Mouse (Mus musculus) gastrocnemius, postnatal 25 days (tissue): Measurements from ENCODE around the gene Ntn4. TPM values are rescaled to one million over a fixed set of nuclear protein-coding genes. Genes with fewer than 3 reads are reported as not detected.

ENCODE experiments used
- DNase-seq: peaks from one replicate; pipeline ENCODE4 v3.0.0; 2022
- total RNA-seq, 2 experiments: library from RNA; stranded (reverse); gene quantifications; 1 replicate in 1 of 2; 2 replicates in 1 of 2; pipeline ENCODE4 v1.2.3; 2021

The Ntn4 gene
- total RNA-seq, 2 experiments from 2014 or later: 8.1 to 8.9 TPM

DNA sequence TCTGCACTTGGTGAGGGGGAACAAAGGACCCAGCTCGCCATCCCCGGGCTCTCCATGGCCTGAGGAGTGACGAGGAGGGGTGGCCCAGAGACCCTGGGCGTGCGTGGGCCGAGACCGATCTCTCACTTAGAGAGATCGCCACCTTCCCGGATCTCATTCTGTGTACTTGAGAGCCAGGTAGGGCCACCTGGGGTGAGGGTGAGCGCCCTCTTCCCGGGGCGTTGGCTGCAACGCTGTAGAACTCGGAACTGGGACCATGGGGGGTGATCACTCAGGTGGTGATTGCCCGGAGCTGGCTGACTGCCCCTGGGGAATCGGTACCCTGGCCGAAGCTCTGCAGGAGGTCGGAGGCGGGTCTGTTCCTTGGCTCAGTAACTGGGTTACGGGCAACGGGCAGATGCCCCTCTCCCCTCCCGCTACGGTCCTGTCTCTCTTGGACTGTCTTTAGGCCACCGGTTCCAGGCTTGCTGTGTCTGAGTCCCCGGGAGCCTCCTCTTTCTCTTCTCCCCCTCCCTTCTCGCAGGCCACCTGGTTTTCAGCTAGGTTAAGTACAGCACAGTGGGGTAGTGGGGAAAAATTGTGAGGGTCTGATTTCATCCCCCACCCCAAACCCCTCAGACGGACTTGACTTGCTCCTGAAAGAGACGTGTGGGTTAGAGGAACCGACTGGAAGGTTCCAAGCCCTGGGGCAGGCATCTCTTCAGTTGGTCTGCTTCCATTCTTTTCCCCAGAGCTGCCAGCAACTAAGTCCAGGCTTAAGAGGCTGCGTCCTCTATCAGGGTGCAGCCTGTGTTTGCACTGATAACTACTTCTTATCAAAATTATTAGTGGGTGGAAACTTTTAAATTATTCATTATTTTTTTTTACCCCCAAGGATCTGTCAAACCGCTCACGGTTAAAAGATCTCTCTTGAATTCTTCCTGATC is 1.6 kb downstream of the Ntn4 start:
- peak; percentile 24 for DNase-seq

DNA sequence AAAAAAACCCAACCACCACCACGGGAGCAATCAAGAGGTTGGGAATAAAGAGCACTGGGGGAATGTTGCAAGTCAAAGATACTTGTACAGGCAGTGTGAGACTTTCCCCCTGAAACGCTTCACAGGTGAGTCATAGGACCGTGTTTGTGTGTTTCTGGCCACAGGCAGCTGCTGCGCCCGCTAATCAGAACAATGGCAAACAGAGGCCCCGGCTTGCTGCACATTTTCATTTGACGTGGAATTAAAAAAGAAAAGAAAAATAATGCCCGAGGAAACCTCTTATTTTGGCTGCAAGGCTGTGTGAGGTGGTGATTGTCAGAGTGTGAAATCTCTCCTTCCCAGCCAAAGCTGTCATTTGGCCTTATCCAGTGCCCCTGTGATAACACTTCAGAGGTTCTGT is 2.4 kb downstream of the Ntn4 start:
- DNase-seq: no peak

DNA sequence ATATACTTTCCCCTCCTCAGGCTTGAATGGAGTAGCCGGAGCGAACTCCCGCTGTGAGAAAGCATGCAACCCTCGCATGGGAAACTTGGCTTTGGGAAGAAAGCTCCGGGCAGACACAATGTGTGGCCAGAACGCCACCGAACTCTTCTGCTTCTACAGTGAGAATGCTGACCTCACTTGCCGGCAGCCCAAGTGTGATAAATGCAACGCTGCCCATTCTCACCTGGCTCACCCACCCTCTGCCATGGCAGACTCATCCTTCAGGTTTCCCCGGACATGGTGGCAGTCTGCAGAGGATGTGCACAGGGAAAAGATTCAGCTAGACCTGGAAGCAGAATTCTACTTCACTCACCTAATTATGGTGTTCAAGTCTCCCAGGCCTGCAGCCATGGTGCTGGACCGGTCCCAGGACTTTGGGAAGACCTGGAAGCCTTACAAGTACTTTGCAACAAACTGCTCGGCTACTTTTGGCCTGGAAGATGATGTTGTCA is 4.0 kb downstream of the Ntn4 start:
- no peak for DNase-seq

- no peak for DNase-seq
Measured at GRCm38 (mm10) chr10:93647655-93648561, 7.4 kb downstream of the Ntn4 start.

DNA sequence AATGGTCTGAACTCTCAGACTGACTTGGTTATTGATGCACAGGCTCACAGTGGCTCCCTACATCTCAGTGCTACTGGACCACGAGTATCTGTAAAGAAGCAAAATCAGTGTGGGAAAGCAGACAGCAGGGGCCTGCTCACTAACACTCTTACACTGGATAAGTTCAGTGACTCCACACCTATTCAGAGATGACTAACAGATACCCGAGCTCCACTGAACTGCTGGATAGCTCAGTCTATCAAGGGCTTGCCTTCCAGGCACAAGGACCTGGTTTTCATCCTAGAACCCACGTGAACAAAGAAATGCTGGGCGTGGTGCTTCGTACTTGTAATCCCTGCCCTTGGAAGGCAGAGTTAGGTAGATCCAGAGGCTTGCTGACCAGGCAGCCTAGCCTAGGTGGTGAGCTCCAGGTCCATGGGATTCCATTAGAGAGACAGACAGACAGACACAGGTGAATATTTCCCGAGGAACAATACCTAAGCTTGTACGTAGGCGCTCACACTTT is 8.2 kb downstream of the Ntn4 start:
- no peak for DNase-seq

- DNase-seq: no peak
Measured at GRCm38 (mm10) chr10:93649127-93649526, 8.6 kb downstream of the Ntn4 start.

- no peak for DNase-seq
Measured at GRCm38 (mm10) chr10:93649600-93649999, 9.1 kb downstream of the Ntn4 start.

DNA sequence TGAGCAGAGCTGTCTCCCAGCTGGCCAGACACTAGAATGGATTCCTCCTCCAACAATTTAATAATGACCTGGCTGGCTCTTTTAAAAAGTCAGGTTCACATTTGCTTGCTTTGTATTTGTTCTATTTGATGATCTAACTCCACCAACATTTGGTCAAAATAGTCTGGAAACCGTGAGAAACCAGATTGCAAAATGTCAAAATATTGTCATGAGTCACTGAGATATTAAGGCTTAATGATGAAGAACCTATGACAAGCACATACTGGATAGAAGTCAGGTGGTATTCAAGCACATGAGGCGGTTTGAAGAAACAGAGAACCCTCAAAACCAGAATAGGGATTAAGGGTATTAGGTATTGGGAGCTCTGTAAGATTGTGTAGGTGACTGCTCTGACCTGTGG is 12.8 kb downstream of the Ntn4 start:
- DNase-seq: no peak

- DNase-seq: no peak
Measured at GRCm38 (mm10) chr10:93655428-93655827, 14.9 kb downstream of the Ntn4 start.

- DNase-seq: no peak
Measured at GRCm38 (mm10) chr10:93659792-93660191, 19.3 kb downstream of the Ntn4 start.

DNA sequence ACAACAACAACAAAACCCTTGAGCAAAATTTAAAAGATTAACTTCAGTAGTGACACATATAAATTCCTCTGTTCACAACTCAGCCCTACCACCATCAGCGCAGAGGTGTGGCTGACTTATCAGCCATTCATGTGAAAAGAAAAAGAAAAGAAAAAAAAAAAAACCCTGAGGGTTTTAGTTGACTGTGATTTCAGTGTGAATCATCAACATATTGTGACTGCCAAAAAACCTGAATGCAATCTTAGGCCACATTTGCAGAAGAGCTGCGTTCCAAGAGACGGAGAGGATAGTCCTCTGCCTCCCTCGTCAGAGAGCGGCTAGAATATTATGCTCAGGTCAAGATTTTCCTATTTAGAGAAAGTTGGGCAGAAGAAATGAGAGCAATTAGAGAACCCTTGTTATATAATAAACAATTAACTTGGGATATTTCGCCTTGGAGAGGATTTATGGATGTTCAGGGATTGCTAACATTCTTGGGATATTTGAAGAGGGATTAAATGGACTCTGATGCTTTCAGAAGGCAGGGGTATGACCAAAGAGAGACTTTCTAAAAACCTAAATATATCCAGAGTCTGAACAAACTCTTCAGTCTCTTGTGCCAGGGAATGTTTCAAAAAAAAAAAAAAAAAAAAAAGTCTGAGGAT is 21.0 kb downstream of the Ntn4 start:
- no peak for DNase-seq

DNA sequence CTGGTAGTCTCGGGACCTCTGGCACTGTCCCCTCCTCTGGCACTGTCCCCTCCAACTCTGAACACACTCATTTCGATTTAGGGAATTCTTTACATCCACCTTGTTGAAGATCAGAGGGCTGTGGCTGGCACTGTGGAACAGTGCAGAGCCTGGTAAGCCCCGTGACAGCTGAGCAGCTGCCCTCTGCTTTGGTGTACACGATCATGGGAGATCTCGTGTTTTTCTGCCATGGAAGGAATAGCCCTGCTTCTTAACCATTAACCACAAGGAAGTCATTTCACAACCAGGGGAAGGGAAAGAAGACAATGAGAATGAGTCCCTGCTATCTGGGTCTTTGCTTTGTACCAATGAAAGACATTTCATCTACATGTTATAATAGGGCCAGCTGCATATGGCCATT is 21.5 kb downstream of the Ntn4 start:
- DNase-seq: no peak

DNA sequence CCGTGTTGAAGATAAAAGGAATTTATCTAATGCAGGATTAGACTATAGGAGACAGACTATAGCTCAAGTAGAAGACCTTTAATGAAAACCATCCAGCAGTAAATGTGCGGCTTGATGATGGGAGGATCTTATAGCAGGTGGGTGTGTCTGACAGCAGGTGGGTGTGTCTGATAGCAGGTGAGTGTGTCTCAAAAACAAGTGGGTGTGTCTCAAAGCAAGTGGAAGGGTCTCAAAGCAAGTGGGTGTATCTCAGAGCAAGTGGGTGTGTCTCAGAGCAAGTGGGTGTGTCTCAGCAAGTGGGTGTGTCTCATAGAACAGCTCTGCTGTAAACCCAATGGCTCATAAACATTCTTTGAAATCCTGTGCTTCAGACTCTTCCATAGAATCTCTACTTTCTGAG is 25.7 kb downstream of the Ntn4 start:
- DNase-seq: no peak

GRCm38 (mm10) chr10:93666996-93667395 is 26.5 kb downstream of the Ntn4 start:
- no peak for DNase-seq

- DNase-seq: no peak
Measured at GRCm38 (mm10) chr10:93672646-93673479, 32.4 kb downstream of the Ntn4 start.

- DNase-seq: peak; percentile 53
Measured at GRCm38 (mm10) chr10:93679191-93680007, 38.9 kb downstream of the Ntn4 start.

DNA sequence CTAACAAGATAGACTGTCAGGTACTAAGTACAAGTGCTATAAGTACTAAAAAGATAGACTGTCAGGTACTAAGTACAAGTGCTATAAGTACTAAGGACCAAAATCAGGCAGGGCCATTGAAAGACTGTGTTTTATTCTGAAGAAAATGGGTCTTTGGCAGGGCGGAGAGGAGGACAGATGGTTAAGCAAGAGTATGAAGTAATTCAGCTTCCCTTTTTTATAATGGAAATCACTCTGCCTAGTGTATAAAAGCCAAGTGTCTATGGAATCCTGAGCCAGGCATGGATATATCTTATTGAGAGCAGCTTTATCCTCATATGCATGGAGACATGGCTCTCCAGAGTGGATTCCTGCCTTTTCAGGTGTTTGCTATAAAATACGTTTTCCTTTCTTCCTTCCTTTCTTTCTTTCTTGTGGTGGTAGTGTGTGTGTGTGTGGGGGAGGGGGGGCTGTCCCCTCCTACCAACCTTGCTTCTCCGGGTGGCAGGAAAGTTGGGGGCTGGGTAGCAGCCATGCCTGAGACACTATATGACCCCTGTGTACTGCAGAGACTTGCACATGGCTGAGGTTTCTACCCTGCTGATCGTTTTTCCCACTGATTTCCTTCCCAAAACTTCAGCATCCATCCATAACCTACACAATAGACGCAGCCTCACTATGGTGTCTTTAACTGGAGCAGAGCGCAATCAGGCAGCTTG is 40.3 kb downstream of the Ntn4 start:
- no peak for DNase-seq

DNA sequence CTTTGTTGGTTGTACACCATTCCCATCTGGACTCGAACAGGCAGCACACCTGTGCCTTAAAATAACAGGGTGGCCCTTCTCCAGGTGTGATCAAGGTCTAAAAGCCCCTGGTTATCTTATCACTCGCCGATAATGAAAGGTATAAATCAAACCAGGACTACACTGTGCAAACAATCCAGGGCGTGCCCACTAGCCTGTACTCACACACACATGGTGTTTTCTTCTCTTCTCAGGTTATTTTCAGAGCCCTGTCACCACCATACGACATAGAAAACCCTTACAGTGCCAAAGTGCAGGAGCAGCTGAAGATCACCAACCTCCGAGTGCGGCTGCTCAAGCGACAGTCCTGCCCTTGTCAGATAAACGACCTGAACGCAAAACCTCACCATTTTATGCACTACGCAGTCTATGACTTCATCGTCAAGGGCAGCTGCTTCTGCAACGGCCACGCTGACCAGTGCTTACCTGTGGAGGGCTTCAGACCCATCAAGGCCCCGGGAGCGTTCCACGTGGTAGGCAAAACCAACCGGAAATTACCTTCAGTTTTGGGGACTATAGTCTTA is 41.8 kb downstream of the Ntn4 start:
- no peak for DNase-seq

GRCm38 (mm10) chr10:93683185-93683584 is 42.7 kb downstream of the Ntn4 start:
- no peak for DNase-seq
